Mouse (Mus musculus): ENCODE results near the gene Ltbp3. TPM values are rescaled to one million over a fixed set of nuclear protein-coding genes. Genes with fewer than 3 reads are reported as not detected.

The Ltbp3 gene
- total RNA-seq, 2 experiments from 2014 or later, result 116 to 137 TPM

DNA sequence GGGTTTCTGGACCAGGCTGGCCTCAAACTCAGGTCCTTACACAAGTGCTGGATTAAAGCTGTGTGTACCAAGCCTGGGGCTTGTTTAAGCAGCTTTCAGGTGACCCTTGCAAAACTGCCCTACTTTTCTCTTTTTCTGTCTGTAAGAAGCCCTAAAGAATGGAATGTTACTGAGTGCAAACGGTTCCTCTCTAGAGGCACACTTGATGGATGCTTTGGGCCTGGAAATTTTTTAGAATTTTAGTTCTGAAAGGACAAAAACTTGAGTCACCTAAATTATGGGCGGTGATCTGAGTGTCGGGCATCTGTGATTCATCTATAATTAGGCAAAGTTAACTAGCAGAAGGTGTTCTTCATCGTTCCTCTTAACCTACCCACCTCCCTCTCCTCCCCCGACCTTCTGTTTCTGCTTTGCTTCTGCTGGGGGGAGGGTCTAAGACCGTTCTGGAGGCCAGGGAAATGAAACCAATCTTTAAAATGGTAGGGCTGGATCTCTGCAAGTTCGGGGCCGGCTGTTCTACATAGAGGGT lies 63.7 kb downstream of the Ltbp3 start:
- no peak for DNase-seq (ENCODE audit: low spot score in 2 of 2)

DNA sequence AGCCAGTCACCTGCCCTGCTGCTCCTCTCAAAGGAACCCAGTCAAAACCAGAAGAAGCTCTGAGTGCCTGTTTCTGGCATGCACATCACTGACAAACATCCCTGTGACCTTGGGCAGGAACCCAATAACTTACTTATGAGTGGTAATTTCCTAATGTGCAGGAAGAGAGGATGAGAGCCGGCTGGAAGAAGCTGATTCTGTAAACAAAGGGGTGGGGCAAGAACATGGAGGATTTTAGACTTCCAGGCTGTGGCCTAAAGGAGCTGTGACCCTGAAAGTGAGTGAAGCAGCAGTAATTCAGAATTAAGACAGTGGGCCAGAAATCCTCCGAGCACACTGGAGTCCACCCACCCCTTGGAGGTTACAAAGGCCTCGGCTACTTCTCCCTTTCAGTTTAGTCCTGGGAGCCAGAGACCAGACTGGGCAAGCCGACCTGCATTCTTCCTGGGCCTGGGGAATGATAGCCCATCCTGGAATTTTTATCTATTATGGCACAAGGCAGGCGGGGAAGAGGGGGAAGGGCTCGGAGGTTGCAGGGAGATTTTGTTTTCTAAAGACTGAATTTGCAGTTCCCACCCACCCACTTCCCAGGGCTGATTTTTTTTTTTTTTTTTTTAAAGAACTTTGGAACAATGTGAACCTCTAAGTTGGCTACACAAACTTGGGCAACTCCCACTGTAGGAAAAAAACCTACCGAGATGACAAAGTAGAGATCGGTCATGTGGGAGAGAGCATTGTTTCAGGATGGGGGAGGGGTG lies 65.5 kb downstream of the Ltbp3 start:
- DNase-seq (ENCODE audit: low spot score in 2 of 2), result peak in 1 of 2 experiments; percentile 72

DNA sequence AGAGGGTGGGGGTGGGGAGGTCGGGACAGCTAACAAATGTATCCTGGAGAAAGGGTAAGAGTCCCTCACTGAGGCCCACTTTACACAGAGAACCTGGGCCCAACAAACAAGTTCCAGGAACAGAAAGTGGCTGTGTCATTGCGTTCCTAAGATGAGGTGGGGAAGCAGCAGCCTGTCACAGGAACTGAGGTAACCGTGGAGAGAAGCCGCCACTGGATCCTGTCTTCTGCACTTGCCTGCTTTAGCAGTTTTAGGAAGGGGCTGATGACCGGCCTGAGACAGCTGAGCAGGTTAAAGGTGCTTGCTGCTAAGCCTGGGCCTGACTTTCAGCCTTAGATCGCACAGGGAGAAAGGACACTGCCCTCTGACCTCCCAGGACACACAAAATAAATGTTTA lies 66.1 kb downstream of the Ltbp3 start:
- DNase-seq (ENCODE audit: low spot score in 2 of 2), result no peak

DNA sequence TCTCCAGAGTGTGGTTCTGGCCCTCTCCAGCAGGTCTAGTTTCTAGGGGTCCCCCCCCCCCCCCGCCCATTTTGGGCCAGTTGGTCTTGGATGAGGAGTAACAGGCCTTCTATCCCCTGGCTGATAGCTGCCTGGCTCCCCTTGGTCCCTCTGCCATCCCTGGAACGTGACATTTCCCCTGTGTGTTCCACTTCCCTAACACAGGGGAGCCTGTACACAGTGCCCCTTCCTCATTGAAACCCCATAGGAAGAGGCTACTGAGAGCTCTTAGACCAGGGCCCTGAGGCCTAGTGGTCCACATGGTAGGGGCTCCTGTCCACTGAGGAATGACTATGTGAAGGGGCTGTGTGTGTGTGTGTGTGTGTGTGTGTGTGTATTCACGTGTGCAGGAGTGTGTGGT lies 67.0 kb downstream of the Ltbp3 start:
- DNase-seq (ENCODE audit: low spot score in 2 of 2), result no peak

Other genes starting within 250 kb of the Ltbp3 start
- 1 to 10 TPM; 1.3 to 1.8 TPM for gene 1700020D05Rik, start 237.1 kb upstream of the Ltbp3 start, total RNA-seq (2021)
- 1 to 10 TPM; 8.4 to 9.3 TPM for gene Snx32, start 230.4 kb upstream of the Ltbp3 start, total RNA-seq (2021)
- not detected for gene Ovol1, start 180.3 kb upstream of the Ltbp3 start, total RNA-seq (2021)
- gene Ap5b1, start 172.9 kb upstream of the Ltbp3 start, total RNA-seq (2021), result 1 to 10 TPM; 3.1 to 3.2 TPM
- 10 to 100 TPM; 55.2 to 67.2 TPM for gene Rnaseh2c, start 139.0 kb upstream of the Ltbp3 start, total RNA-seq (2021)
- 10 to 100 TPM; 50.1 to 54.4 TPM for gene Kat5, start 130.7 kb upstream of the Ltbp3 start, total RNA-seq (2021)
- 10 to 100 TPM; 35.9 to 39.1 TPM for gene Rela, start 103.4 kb upstream of the Ltbp3 start, total RNA-seq (2021)
- gene Sipa1, start 77.2 kb upstream of the Ltbp3 start, total RNA-seq (2021), result 10 to 100 TPM; 47.7 to 52.2 TPM
- gene Map3k11, start 52.2 kb upstream of the Ltbp3 start, total RNA-seq (2021), result 10 to 100 TPM; 29.7 to 30.2 TPM
- gene Pcnx3, start 52.0 kb upstream of the Ltbp3 start, total RNA-seq (2021), result 10 to 100 TPM; 37.1 to 40.5 TPM
- not detected for gene Kcnk7, start 36.5 kb upstream of the Ltbp3 start, total RNA-seq (2021)
- 100 to 1,000 TPM; 250 to 260 TPM for gene Ehbp1l1, start 14.6 kb upstream of the Ltbp3 start, total RNA-seq (2021)
- gene Fam89b, start 11.3 kb upstream of the Ltbp3 start, total RNA-seq (2021), result 10 to 100 TPM; 58.8 to 59.1 TPM
- gene Scyl1, start 30.5 kb downstream of the Ltbp3 start, total RNA-seq (2021), result 10 to 100 TPM; 71.7 to 75.6 TPM
- 10 to 100 TPM; 16.2 to 16.7 TPM for gene Frmd8, start 134.4 kb downstream of the Ltbp3 start, total RNA-seq (2021)
- 1 to 10 TPM; 3.7 to 3.8 TPM for gene Slc25a45, start 136.9 kb downstream of the Ltbp3 start, total RNA-seq (2021)
- 1 to 10 TPM; 1.5 to 2.6 TPM for gene Tigd3, start 153.2 kb downstream of the Ltbp3 start, total RNA-seq (2021)
- gene Dpf2, start 172.1 kb downstream of the Ltbp3 start, total RNA-seq (2021), result 100 to 1,000 TPM in 1 of 2 experiments, 10 to 100 TPM in 1; 97.8 to 121 TPM
- 10 to 100 TPM; 23.1 to 27.4 TPM for gene Cdc42ep2, start 183.9 kb downstream of the Ltbp3 start, total RNA-seq (2021)
- gene Pola2, start 223.3 kb downstream of the Ltbp3 start, total RNA-seq (2021), result 10 to 100 TPM; 24.6 to 28.6 TPM
- gene Slc22a20, start 245.2 kb downstream of the Ltbp3 start, total RNA-seq (2021), result not detected

Measured in gastrocnemius, postnatal 4 days (tissue).